Mouse (Mus musculus): ENCODE measurements at regions not wholly inside any gene's neighbourhood (a gene's known extent, or its start where the extent isn't known, plus 50 kb on each side); places are given as distances from the start of the nearest gene placed in this dataset.

GRCm38 (mm10) chr6:51039486-51040180 lies 385.4 kb upstream of the Npvf start:
- TF ChIP-seq POLR2A (IDR thresholded peaks at IDR 0.05; ENCODE audit: borderline replicate concordance, control insufficient read depth, low read depth, low read length) (no peak), CTCF (IDR thresholded peaks at IDR 0.05; ENCODE audit: control insufficient read depth, insufficient read depth, low read length) (no peak)

Data from bone marrow, adult 2 months (tissue).